Mouse (Mus musculus): ENCODE results near the gene Efna2. TPM values are rescaled to one million over a fixed set of nuclear protein-coding genes. Genes with fewer than 3 reads are reported as not detected.

Gene Efna2
- polyA plus RNA-seq, 1 experiment from 2014 or later: 24.8 TPM

GRCm38 (mm10) chr10:80173358-80173757, 5.9 kb upstream of the Efna2 start:
- ATAC-seq (ENCODE audit: low FRiP score): no peak
- WGBS: 11% methylated on average over 11 of the region's 11 CpGs

GRCm38 (mm10) chr10:80173955-80174640, 5.2 kb upstream of the Efna2 start:
- Histone ChIP-seq H3K4me3 (ENCODE audit: low read depth, low read length) (no peak overlapping the region), H3K36me3 (ENCODE audit: control insufficient read depth, insufficient read depth, low read length) (peaks cover 17% of the 10 kb centered on the region), H3K27me3 (ENCODE audit: control insufficient read depth, insufficient read depth, low read length) (no peaks in the 10 kb centered on the region), H3K9me3 (ENCODE audit: control insufficient read depth, low read length) (no peaks in the 10 kb centered on the region), H3K9ac (ENCODE audit: low read depth, low read length) (no peak overlapping the region), H3K4me1 (replicated peaks; ENCODE audit: control insufficient read depth, insufficient read depth, low read length) (peaks cover 9% of the 10 kb centered on the region; the same call in 1 of the 2 replicates), H3K27ac (ENCODE audit: low read depth, low read length) (no peak overlapping the region), H3K4me2 (replicated peaks; ENCODE audit: low read depth, low read length) (no peak overlapping the region)
- 90% methylated on average over 10 of the region's 10 CpGs for WGBS
- ATAC-seq (ENCODE audit: low FRiP score) (no peak), DNase-seq (ENCODE audit: low spot score) (no peak)

More at GRCm38 (mm10) chr10:80173358-80173757, 5.9 kb upstream of the Efna2 start:
- Histone ChIP-seq H3K36me3 (ENCODE audit: control insufficient read depth, insufficient read depth, low read length) (peaks cover 17% of the 10 kb centered on the region), H3K27ac (ENCODE audit: low read depth, low read length) (0 out of 2 replicates have a peak overlapping the region, but pooled peaks have one; percentile 54), H3K4me3 (ENCODE audit: low read depth, low read length) (peak overlapping the region; percentile 50), H3K9me3 (ENCODE audit: control insufficient read depth, low read length) (no peaks in the 10 kb centered on the region), H3K4me2 (replicated peaks; ENCODE audit: low read depth, low read length) (peak overlapping the region; percentile 67), H3K9ac (ENCODE audit: low read depth, low read length) (peak overlapping the region; percentile 21), H3K27me3 (ENCODE audit: control insufficient read depth, insufficient read depth, low read length) (no peaks in the 10 kb centered on the region), H3K4me1 (replicated peaks; ENCODE audit: control insufficient read depth, insufficient read depth, low read length) (peaks cover 9% of the 10 kb centered on the region; the same call in 1 of the 2 replicates)
- no peak for DNase-seq (ENCODE audit: low spot score)

GRCm38 (mm10) chr10:80174705-80175104, 4.6 kb upstream of the Efna2 start:
- no peak overlapping the region for H3K4me2 ChIP-seq (replicated peaks; ENCODE audit: low read depth, low read length)
- H3K9ac ChIP-seq (ENCODE audit: low read depth, low read length): no peak overlapping the region
- no peak overlapping the region for H3K27ac ChIP-seq (ENCODE audit: low read depth, low read length)
- H3K4me3 ChIP-seq (ENCODE audit: low read depth, low read length): no peak overlapping the region
- no peaks in the 10 kb centered on the region for H3K9me3 ChIP-seq (ENCODE audit: control insufficient read depth, low read length)
- no peaks in the 10 kb centered on the region for H3K27me3 ChIP-seq (ENCODE audit: control insufficient read depth, insufficient read depth, low read length)
- WGBS: 41% methylated on average over 2 of the region's 2 CpGs
- peaks cover 17% of the 10 kb centered on the region for H3K36me3 ChIP-seq (ENCODE audit: control insufficient read depth, insufficient read depth, low read length)
- no peak for ATAC-seq (ENCODE audit: low FRiP score)
- peaks cover 9% of the 10 kb centered on the region; the same call in 1 of the 2 replicates for H3K4me1 ChIP-seq (replicated peaks; ENCODE audit: control insufficient read depth, insufficient read depth, low read length)
- DNase-seq (ENCODE audit: low spot score): peak; percentile 76

GRCm38 (mm10) chr10:80175536-80176269, 3.6 kb upstream of the Efna2 start:
- Histone ChIP-seq H3K9me3 (ENCODE audit: control insufficient read depth, low read length) (no peaks in the 10 kb centered on the region), H3K4me1 (replicated peaks; ENCODE audit: control insufficient read depth, insufficient read depth, low read length) (peaks cover 15% of the 10 kb centered on the region), H3K4me3 (ENCODE audit: low read depth, low read length) (no peak overlapping the region), H3K27ac (ENCODE audit: low read depth, low read length) (no peak overlapping the region), H3K36me3 (ENCODE audit: control insufficient read depth, insufficient read depth, low read length) (peaks cover 8% of the 10 kb centered on the region), H3K4me2 (replicated peaks; ENCODE audit: low read depth, low read length) (no peak overlapping the region), H3K27me3 (ENCODE audit: control insufficient read depth, insufficient read depth, low read length) (no peaks in the 10 kb centered on the region), H3K9ac (ENCODE audit: low read depth, low read length) (no peak overlapping the region)
- WGBS: 29% methylated on average over 4 of the region's 4 CpGs
- ATAC-seq (ENCODE audit: low FRiP score) (no peak), DNase-seq (ENCODE audit: low spot score) (peak; percentile 70)

DNA sequence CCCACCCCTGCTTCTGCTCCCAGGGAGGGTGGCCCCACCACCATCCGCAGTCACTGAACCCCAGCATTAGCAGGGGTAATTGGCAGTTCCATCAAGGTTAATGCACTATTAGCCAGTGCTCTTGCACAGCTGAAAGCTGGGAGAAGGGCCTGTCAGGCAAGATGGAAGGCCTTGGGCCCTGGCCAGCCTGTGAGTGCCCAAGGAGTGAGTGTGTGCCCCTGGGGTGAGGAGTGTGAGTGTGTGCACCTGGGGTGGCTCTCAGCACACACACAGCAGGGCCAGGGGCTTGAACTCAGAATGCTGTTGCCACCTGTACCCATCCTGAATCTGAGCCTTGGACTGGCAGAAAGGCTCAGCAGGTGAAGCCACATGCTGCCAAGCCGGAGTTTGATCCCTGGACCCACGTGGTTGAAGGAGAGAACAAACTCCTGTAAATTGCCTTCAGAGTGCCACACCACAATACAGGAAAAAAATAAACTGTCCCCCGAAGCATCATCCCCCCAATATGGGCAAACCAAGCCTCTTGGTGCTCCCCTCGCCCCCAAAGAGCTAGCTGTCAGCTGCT, 2.9 kb upstream of the Efna2 start:
- H3K4me1 ChIP-seq (replicated peaks; ENCODE audit: control insufficient read depth, insufficient read depth, low read length): peaks cover 20% of the 10 kb centered on the region
- peaks cover 7% of the 10 kb centered on the region; the same call in 1 of the 2 replicates for H3K36me3 ChIP-seq (ENCODE audit: control insufficient read depth, insufficient read depth, low read length)
- H3K4me2 ChIP-seq (replicated peaks; ENCODE audit: low read depth, low read length): no peak overlapping the region
- no peak overlapping the region for H3K27ac ChIP-seq (ENCODE audit: low read depth, low read length)
- H3K4me3 ChIP-seq (ENCODE audit: low read depth, low read length): no peak overlapping the region
- WGBS: 82% methylated on average over 5 of the region's 5 CpGs
- no peak for DNase-seq (ENCODE audit: low spot score)
- no peaks in the 10 kb centered on the region for H3K27me3 ChIP-seq (ENCODE audit: control insufficient read depth, insufficient read depth, low read length)
- no peak for ATAC-seq (ENCODE audit: low FRiP score)
- no peak overlapping the region for H3K9ac ChIP-seq (ENCODE audit: low read depth, low read length)
- H3K9me3 ChIP-seq (ENCODE audit: control insufficient read depth, low read length): no peaks in the 10 kb centered on the region

DNA sequence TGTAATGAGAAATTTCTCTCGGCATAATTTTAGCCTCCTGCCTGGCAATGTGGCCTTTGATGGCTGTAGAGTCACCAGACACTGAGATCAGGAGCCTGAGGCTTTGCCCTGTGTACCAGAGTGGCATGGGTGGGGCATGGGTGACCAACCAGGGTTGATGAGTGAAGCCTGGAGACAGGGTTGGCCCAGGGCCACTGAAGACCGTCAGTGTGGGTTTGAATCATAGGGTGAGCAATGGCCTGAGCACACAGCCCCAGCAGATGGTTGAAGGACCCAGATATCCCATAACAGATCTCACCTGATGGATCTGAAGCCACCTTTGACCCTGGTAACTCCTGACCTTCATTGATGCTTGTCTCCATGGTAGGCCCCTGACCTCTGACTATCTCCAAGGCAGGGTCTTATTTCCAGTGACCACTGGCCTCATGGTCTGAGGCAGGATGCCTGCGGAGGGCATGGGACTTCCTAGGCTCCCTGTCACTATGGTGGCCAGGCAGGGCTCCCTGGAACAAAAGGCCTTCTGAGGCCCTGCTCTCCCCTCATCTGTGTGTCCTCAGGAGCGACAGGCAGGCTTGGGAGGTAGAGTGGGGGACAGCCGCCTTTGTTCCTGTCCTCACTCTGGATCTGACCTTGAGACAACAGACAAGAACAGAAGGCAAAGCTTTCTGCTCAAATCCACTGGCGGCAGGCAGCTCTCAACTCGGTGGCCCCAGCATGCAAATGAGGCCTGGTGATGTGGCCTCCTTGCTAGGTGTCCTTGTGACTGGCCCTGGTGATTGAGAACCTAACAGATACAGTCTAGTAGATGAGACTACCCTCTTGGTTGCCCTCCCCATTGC, 1.6 kb upstream of the Efna2 start:
- WGBS: 61% methylated on average over 7 of the region's 7 CpGs
- no peaks in the 10 kb centered on the region for H3K9me3 ChIP-seq (ENCODE audit: control insufficient read depth, low read length)
- no peaks in the 10 kb centered on the region for H3K36me3 ChIP-seq (ENCODE audit: control insufficient read depth, insufficient read depth, low read length)
- H3K4me3 ChIP-seq (ENCODE audit: low read depth, low read length): no peak overlapping the region
- peaks cover 14% of the 10 kb centered on the region for H3K4me1 ChIP-seq (replicated peaks; ENCODE audit: control insufficient read depth, insufficient read depth, low read length)
- H3K4me2 ChIP-seq (replicated peaks; ENCODE audit: low read depth, low read length): no peak overlapping the region
- ATAC-seq (ENCODE audit: low FRiP score) (no peak), DNase-seq (ENCODE audit: low spot score) (no peak)
- peak overlapping the region; percentile 19; the same call in 1 of the 2 replicates for H3K9ac ChIP-seq (ENCODE audit: low read depth, low read length)
- H3K27ac ChIP-seq (ENCODE audit: low read depth, low read length): no peak overlapping the region
- H3K27me3 ChIP-seq (ENCODE audit: control insufficient read depth, insufficient read depth, low read length): no peaks in the 10 kb centered on the region

- no peaks in the 10 kb centered on the region for H3K36me3 ChIP-seq (ENCODE audit: control insufficient read depth, insufficient read depth, low read length)
- peaks cover 14% of the 10 kb centered on the region for H3K4me1 ChIP-seq (replicated peaks; ENCODE audit: control insufficient read depth, insufficient read depth, low read length)
- 51% methylated on average over 6 of the region's 6 CpGs for WGBS
- DNase-seq (ENCODE audit: low spot score) (no peak), ATAC-seq (ENCODE audit: low FRiP score) (no peak)
- H3K9me3 ChIP-seq (ENCODE audit: control insufficient read depth, low read length): no peaks in the 10 kb centered on the region
- H3K9ac ChIP-seq (ENCODE audit: low read depth, low read length): peak overlapping the region; percentile 99
- peak overlapping the region; percentile 93 for H3K4me3 ChIP-seq (ENCODE audit: low read depth, low read length)
- peak overlapping the region; percentile 90 for H3K4me2 ChIP-seq (replicated peaks; ENCODE audit: low read depth, low read length)
- H3K27me3 ChIP-seq (ENCODE audit: control insufficient read depth, insufficient read depth, low read length): 0 out of 2 replicates have a peak, but pooled peaks cover 2% of the 10 kb centered on the region
- no peak overlapping the region for H3K27ac ChIP-seq (ENCODE audit: low read depth, low read length)
These were observed 1.0 kb downstream of the Efna2 start for GRCm38 (mm10) chr10:80180288-80180687.

- whole genome bisulfite sequencing: 50% methylated on average over 5 of the region's 5 CpGs
- DNase-seq (ENCODE audit: low spot score): no peak
These were observed 1.5 kb downstream of the Efna2 start for GRCm38 (mm10) chr10:80180823-80181222.

More at GRCm38 (mm10) chr10:80180823-80181222, 1.5 kb downstream of the Efna2 start:
- Histone ChIP-seq H3K4me1 (replicated peaks; ENCODE audit: control insufficient read depth, insufficient read depth, low read length) (peaks cover 14% of the 10 kb centered on the region), H3K9ac (ENCODE audit: low read depth, low read length) (peak overlapping the region; percentile 99), H3K4me3 (ENCODE audit: low read depth, low read length) (peak overlapping the region; percentile 93), H3K27ac (ENCODE audit: low read depth, low read length) (no peak overlapping the region), H3K36me3 (ENCODE audit: control insufficient read depth, insufficient read depth, low read length) (no peaks in the 10 kb centered on the region), H3K4me2 (replicated peaks; ENCODE audit: low read depth, low read length) (peak overlapping the region; percentile 90), H3K9me3 (ENCODE audit: control insufficient read depth, low read length) (no peaks in the 10 kb centered on the region), H3K27me3 (ENCODE audit: control insufficient read depth, insufficient read depth, low read length) (0 out of 2 replicates have a peak, but pooled peaks cover 2% of the 10 kb centered on the region)
- ATAC-seq (ENCODE audit: low FRiP score): no peak
